Mouse (Mus musculus): Measurements from ENCODE around the gene Aqp3.
A peak's percentile ranks its signal among the peaks of the same experiment; 100 is the strongest.

The Aqp3 gene

GRCm38 (mm10) chr4:41097871-41098576 is at the start of gene Aqp3:
Gene Aqp3, minus strand, starts transcription at chr4:41098183.
- DNase-seq, result peak; percentile 52 to 54

DNA sequence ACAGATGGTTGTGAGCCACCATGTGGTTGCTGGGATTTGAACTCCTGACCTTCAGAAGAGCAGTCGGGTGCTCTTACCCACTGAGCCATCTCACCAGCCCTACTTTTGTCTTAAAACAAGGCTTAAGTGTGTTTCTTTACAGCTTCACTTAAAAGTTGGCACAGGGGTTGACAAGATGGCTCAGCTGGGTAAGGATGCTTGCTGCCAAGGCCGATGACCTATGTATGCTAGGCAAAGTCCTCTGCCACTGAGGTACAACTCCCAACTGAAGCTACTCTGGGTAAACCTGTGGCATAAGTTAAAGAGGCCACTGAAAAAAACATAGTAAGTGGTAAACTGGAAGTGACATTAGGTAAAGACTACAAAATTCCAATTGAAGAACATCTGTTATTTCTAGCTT is 44.6 kb upstream of the Aqp3 start:
- DNase-seq, result no peak

GRCm38 (mm10) chr4:41140174-41140875 is 42.3 kb upstream of the Aqp3 start:
- DNase-seq, result no peak

DNA sequence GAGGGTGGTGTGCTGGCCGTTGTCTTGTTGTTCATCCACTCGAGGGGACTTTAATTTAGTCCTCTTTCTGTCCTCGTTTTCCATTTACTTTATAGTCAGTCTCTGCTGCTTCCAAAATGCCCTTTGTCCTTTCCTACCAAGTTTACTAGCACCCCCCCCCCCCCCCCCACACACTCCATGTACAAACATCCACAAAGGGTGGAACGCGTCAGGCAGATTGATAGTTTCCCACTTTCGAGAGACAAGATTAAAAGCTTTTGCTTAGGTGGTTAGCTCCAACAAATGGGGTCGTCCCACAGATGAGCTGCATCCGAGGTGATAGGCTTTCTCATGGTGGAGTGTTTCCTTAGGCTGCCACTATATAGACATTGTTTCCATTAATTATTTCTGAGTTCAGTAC is 38.8 kb upstream of the Aqp3 start:
- no peak for DNase-seq

DNA sequence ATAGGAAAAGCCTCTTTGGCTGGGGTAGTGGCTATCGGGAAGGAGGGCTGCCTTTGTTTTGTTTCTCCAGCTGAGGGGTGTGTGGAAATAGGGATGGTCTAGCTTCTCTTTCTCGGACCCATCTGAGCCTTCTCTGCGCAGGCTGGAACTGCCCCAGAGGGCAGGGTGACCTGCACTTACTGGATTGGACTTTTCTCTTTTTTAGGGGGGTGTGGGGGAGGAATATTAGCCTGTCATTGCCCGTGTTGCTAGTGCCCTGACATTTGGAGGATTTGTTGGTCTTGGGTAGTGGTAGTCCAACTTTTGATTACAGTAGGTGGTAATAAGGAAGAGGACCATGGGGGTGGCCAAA is 38.4 kb upstream of the Aqp3 start:
- peak in 1 of 2 experiments; percentile 53 for DNase-seq

DNA sequence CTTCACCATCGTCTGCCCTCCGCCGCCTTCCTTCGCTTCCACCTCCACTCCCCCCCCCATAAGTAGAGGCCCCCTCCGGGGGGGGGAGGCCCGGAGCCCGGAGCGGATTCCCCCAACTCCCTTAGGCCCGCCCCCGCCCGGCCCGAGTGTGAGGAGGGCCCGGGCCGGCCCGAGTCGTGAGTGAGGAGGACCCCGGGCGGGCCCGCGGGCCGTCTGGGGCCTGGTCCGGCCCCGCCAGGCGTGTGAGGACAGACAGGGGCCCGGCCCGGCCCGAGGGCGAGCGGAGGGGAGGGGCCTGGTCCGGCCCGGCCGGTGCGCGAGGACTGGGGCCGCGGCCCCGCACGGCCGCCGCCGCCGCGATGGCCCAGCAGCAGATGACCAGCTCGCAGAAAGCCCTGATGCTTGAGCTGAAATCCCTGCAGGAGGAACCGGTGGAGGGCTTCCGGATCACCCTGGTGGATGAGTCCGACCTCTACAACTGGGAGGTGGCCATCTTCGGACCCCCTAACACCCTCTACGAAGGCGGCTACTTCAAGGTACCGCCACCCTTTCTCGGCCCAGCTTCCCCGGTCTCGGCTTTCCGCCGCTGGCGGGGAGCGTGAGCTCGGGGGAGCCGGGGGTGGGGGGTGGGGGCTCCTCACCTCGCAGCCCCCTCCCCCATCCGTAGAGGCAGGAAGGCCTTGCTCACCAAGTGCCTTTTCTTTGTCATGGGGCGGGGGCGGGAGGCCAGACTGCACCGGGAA is 37.9 kb upstream of the Aqp3 start, which contains the start of gene Ube2r2:
Ube2r2 (plus strand) TSS at position 33 of the 743 bp plus-strand sequence.
- peak; percentile 80 to 85 for DNase-seq

GRCm38 (mm10) chr4:41134935-41135710 is 37.1 kb upstream of the Aqp3 start:
- DNase-seq, result peak; percentile 82 to 89

- no peak for DNase-seq
Observed at GRCm38 (mm10) chr4:41133529-41134291, 35.7 kb upstream of the Aqp3 start.

DNA sequence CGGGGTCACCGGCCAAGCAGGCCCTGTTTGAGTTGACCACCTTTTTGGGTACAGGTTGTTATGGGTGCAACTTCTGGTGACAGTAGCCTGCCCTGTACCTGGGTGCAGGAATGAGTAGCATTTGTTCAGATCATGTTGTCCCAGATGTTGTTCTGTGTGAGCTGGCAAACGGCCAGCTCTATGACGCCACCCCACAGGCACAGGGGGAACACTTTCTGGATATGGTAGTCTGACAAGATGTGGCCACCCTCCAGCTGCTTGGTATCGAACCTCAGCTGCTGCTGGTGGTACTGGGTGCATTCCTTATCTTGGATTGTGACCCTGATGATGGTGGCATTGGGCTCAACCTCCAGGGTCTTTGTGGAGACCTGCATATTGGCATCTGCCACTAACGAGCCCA is 34.5 kb upstream of the Aqp3 start:
- no peak for DNase-seq

- no peak for DNase-seq
Observed at GRCm38 (mm10) chr4:41129836-41130235, 31.9 kb upstream of the Aqp3 start.

- DNase-seq, result peak in 1 of 2 experiments; percentile 75
Observed at GRCm38 (mm10) chr4:41129406-41129805, 31.4 kb upstream of the Aqp3 start.

GRCm38 (mm10) chr4:41124180-41124951 is 26.4 kb upstream of the Aqp3 start, which contains the start of gene Nol6:
Gene Nol6, minus strand, starts transcription at chr4:41124455.
- DNase-seq, result peak; percentile 98 to 99

GRCm38 (mm10) chr4:41118706-41119292 is 20.8 kb upstream of the Aqp3 start:
- peak; percentile 64 to 72 for DNase-seq

- DNase-seq, result no peak
Observed at GRCm38 (mm10) chr4:41116817-41117216, 18.8 kb upstream of the Aqp3 start.

DNA sequence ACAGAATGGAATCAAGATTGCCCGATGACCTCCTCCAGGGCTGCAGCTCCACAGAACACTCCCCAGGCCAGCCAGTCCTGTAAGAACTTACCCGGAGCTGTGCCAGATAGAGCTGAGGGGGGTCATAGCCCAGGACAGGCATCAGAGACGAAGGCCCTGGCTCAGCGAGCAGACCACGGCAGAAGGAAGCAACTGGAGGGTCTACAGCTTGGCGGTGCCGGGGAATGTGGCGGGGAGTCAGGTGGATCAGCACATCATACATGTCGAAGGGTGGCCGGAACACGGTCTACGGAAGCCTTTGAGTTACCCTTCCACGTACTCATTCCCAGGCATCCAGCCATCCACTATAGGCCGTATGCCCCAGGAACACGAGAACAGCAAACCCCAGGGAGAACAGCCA is 17.8 kb upstream of the Aqp3 start:
- no peak for DNase-seq

DNA sequence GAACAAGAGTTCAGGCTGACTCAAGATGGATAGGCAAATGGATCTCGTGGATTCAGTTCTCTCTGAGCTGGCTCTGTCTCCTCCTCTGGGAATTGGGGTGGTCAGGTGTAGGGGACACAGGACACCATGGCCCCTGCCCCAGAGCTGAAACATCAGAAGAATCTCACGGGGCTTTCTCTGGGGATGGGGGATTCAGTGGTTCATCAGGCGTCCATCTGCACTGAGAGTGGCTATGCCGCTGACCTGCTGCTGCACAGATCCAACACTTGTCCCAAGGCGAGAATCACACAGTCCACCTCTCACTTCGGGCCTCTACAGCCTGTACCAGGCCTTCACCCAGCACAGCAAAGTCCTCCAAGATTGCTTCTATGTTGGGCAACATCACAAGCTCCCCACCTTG is 17.1 kb upstream of the Aqp3 start:
- peak in 1 of 2 experiments; percentile 14 for DNase-seq

DNA sequence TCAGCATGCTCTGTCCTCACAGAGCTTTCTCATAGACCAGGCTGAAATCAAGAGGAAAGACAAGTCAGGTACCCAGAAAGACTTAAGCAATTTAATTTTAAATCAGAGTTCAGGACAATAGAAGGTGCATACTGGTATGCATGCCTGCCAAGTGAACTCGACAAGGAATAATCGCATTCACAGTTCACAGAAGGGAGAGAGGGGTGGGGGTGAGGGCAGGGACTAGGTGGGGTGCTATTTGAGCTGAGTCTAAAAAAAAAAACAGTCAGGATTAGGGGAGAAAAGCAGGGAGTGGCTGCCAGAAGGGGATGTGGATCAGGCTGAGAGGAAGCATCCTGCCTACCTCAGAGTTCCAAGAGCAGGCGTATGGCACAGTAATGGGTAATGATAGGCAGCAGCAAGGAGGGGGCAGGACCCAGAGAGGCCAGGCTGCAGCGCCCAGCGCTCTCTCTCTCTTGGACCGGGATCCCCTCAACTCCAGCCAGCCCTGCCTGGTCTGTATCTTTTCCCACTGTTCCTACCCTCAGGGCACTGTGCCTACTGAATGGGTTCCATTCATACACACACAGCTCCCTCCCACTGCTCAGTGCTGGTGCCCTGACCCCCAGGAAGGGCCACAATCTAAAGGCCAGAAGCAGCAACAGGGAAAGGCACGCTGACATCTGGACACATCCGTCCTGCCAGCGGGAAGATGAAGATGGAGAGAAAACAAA is 16.5 kb upstream of the Aqp3 start:
- DNase-seq, result no peak

DNA sequence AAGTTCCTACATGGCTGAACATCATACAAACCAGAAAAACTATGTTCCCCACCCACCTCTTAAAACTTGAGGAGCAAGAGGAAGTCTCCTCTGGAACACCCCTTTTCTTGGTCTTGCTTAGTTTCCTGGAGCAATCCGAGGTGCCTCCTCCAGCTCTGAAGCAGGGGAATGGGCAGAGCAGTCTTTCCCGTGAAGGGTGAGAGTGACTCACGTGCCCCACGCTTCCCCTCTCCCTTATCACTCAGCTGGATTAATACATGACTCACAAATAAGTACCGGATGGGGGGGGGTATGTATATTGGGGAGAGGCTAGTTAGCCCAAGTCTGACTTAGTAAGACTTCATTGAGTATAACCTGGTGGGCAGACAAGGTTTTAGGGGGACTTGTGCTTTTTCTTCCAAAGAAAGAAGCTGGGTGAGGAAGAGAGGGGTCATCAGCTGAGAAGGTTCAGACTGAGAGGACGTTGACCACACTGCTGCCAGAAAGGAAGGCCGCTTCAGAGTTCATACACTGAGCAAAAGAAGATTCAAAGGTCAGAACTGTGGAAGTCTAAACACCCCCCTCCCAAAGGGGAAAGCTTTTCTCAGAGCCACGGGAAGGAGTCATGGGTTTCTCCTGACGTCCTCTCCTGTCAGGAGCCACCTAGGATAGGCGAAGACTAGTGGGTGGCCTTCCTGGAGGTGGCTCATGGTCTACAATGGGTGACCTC is 10.9 kb upstream of the Aqp3 start:
- no peak for DNase-seq

GRCm38 (mm10) chr4:41107440-41107839 is 9.5 kb upstream of the Aqp3 start:
- no peak for DNase-seq

Measured in lung, postnatal 4 days (tissue).